ENCODE assay signal across 8 mouse cellular contexts in genomic region chr11:20202299-20203011, GRCm38 (mm10). TPM values are rescaled to one million over a fixed set of nuclear protein-coding genes. Genes with fewer than 3 reads are reported as not detected.
A peak's percentile ranks its signal among the peaks of the same experiment; 100 is the strongest.
DNase-seq lines count a peak whose midpoint lies in the region; ATAC-seq and TF ChIP-seq lines count a peak whose summit lies in the region.

No protein-coding gene starts in this region.

- TF ChIP-seq CTCF in left cerebral cortex, adult 2 months (IDR thresholded peaks at IDR 0.05), result no peak

- peaks cover 36% of the 10 kb centered on the region for H3K4me1 ChIP-seq in embryonic facial prominence, embryonic 14.5 days (ENCODE audit: control insufficient read depth, insufficient read depth, low read length)

- H3K9me3 ChIP-seq in embryonic facial prominence, embryonic 14.5 days (ENCODE audit: control insufficient read depth, low read length), result no peaks in the 10 kb centered on the region

- DNase-seq in left cerebral cortex, adult 2 months (ENCODE audit: extremely low spot score in 1 of 2, low spot score in 2 of 2), result no peak
- no peak for DNase-seq in left cerebral cortex, adult 11 months (ENCODE audit: low spot score)
- DNase-seq in embryonic facial prominence, embryonic 14.5 days (ENCODE audit: low spot score), result peak; percentile 23
- DNase-seq in kidney, adult 8-10 months, result peak; percentile 61 to 64
- DNase-seq in urinary bladder, postnatal 25 days (ENCODE audit: low spot score), result no peak
- DNase-seq in left cerebral cortex, postnatal 36 days (ENCODE audit: low spot score in 2 of 2), result no peak
- DNase-seq in layer of hippocampus, postnatal 36 days, result no peak

- no peaks in the 10 kb centered on the region for H3K27me3 ChIP-seq in embryonic facial prominence, embryonic 14.5 days (replicated peaks; ENCODE audit: control insufficient read depth, insufficient read depth, low read length)

- H3K4me2 ChIP-seq in embryonic facial prominence, embryonic 14.5 days (ENCODE audit: low read depth, low read length), result peak overlapping the region; percentile 79

- intact Hi-C loops in left cerebral cortex, adult 2 months (cut with DNase I), result loop anchor here (5.0 to 10.0 kb wide), 7 partner anchors 45 to 432 kb away; partner anchors contain the start of genes Actr2, Cep68, Slc1a4 and Spred2
- intact Hi-C loops in left cerebral cortex, postnatal 36 days (cut with DNase I), result loop anchor here (5.0 to 10.0 kb wide), 3 partner anchors 70 to 278 kb away; partner anchors contain the start of gene Spred2

- H3K36me3 ChIP-seq in embryonic facial prominence, embryonic 14.5 days (ENCODE audit: control insufficient read depth, insufficient read depth, low read length), result no peaks in the 10 kb centered on the region
- no peaks in the 10 kb centered on the region for H3K36me3 ChIP-seq in macrophage (ENCODE audit: inconsistent target)

- peak overlapping the region; percentile 99 for H3K9ac ChIP-seq in embryonic facial prominence, embryonic 14.5 days (ENCODE audit: low read depth, low read length)

- H3K79me2 ChIP-seq in macrophage (ENCODE audit: inconsistent target), result peaks cover 58% of the 10 kb centered on the region

- H3K4me3 ChIP-seq in left cerebral cortex, adult 2 months, result peak overlapping the region; percentile 90
- H3K4me3 ChIP-seq in embryonic facial prominence, embryonic 14.5 days (ENCODE audit: low read depth, low read length), result peak overlapping the region; percentile 99
- peak overlapping the region; percentile 84 for H3K4me3 ChIP-seq in macrophage (ENCODE audit: inconsistent target)

- ATAC-seq in embryonic facial prominence, embryonic 14.5 days (ENCODE audit: low read depth), result no peak

- peak overlapping the region; percentile 94; the same call in 1 of the 2 replicates for H3K27ac ChIP-seq in left cerebral cortex, adult 2 months
- H3K27ac ChIP-seq in embryonic facial prominence, embryonic 14.5 days (replicated peaks; ENCODE audit: low read depth, low read length), result peak overlapping the region; percentile 98
- H3K27ac ChIP-seq in macrophage, result peak overlapping the region; percentile 86

- 50% methylated on average over 7 of the region's 7 CpGs for WGBS in embryonic facial prominence, embryonic 14.5 days
- 9% methylated on average over 7 of the region's 7 CpGs for WGBS in macrophage (ENCODE audit: missing documents)

RNA-seq across cellular contexts. Expression of gene Rab1a, which starts 1.2 kb away (rescaled TPM):
- 100 to 1,000 TPM; 183 to 193 TPM for total RNA-seq in left cerebral cortex, adult 2 months (2021)
- 237 and 249 TPM in 2 replicates for polyA plus RNA-seq in embryonic facial prominence, embryonic 14.5 days (2014; fragmentation: Nextera tagmentation; extraction: Ambion mirVana)
- 100 to 1,000 TPM in 25 of 26 experiments, 10 to 100 TPM in 1; 55.8 to 197 (median 156) TPM for total RNA-seq in macrophage (2018; cell fraction: chromatin; rRNA removed)
- 100 to 1,000 TPM; 190 to 261 (median 233) TPM for total RNA-seq in macrophage (2018; cell fraction: cytosol; rRNA removed)
- 100 to 1,000 TPM; 125 to 269 (median 195) TPM for total RNA-seq in macrophage (2018; cell fraction: nucleus; rRNA removed)
- 216 to 261 TPM (median 249 TPM) in 3 replicates for polyA plus RNA-seq in macrophage (2018)
- total RNA-seq in left cerebral cortex, postnatal 36 days (2021), result 100 to 1,000 TPM; 192 to 195 TPM
- total RNA-seq in layer of hippocampus, postnatal 36 days (2021), result 100 to 1,000 TPM; 171 to 179 TPM

RNA-seq across cellular contexts. Expression of gene Cep68, which starts 46.8 kb away (rescaled TPM):
- 10 to 100 TPM; 31.5 to 32.5 TPM for total RNA-seq in left cerebral cortex, adult 2 months (2021)
- 27.9 and 32.5 TPM in 2 replicates for polyA plus RNA-seq in embryonic facial prominence, embryonic 14.5 days (2014; fragmentation: Nextera tagmentation; extraction: Ambion mirVana)
- total RNA-seq in macrophage (2018; cell fraction: chromatin; rRNA removed), result 10 to 100 TPM in 14 of 26 experiments, 1 to 10 TPM in 12; 1.8 to 35.2 (median 12.6) TPM
- total RNA-seq in macrophage (2018; cell fraction: cytosol; rRNA removed), result 1 to 10 TPM; 2.3 to 8.1 (median 5.4) TPM
- total RNA-seq in macrophage (2018; cell fraction: nucleus; rRNA removed), result 10 to 100 TPM in 9 of 26 experiments, 1 to 10 TPM in 17; 2.0 to 51.1 (median 7.5) TPM
- 4.5 to 17.1 TPM (median 5.5 TPM) in 3 replicates for polyA plus RNA-seq in macrophage (2018)
- total RNA-seq in left cerebral cortex, postnatal 36 days (2021), result 10 to 100 TPM; 27.4 to 29.1 TPM
- total RNA-seq in layer of hippocampus, postnatal 36 days (2021), result 10 to 100 TPM; 32.4 to 33.0 TPM

Comparison
In these comparisons a context has a peak if more than half of its experiments do, and no peak if none do; other contexts are left out.
1. DNase-seq: peak in embryonic facial prominence, embryonic 14.5 days (single experiment) and kidney, adult 8-10 months (2 of 2); none in left cerebral cortex, adult 2 months (0 of 2), left cerebral cortex, adult 11 months (single experiment), urinary bladder, postnatal 25 days (single experiment), left cerebral cortex, postnatal 36 days (0 of 2) and layer of hippocampus, postnatal 36 days (0 of 2).
2. Peak in every context shown above with its lines, with median percentiles within 50 percentile points of each other: H3K27ac ChIP-seq and H3K4me3 ChIP-seq.